Mouse (Mus musculus): ENCODE data around the gene Macrod2.

Gene Macrod2

DNA sequence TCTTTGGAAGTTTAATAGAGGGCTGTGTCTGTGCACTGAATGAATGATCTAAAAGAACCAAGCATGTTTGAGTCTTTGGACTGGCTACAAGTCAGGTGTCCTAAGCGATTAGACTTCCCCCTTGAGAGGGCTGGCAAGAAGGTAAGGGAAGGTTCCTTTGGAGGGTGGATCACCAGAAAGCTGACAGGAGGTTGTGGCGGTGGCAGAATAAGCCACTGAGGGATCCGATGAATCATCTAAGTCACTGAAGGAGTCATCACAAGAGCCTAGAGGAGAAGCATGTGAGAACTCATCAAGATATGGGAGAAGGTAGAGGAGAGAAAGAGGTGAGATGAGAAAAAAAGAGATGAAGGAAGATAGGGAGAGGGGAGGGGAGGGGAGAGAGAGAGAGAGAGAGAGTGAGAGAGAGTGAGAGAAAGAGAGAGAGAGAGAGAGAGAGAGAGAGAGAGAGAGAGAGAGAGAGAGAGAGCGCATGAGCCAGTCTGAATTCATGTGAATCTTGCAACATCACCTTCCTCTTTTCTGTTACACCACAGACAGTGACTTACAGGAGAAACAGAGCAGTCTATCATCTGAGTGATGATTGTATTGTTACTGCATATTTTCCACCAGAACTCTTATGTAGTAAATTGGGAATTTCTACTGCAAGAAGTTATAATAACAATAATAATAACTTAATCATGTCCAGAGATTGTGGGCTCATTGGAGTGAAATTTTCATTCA is 398.9 kb downstream of the Macrod2 start:
- no peak for DNase-seq (ENCODE audit: low spot score in 2 of 2)

DNA sequence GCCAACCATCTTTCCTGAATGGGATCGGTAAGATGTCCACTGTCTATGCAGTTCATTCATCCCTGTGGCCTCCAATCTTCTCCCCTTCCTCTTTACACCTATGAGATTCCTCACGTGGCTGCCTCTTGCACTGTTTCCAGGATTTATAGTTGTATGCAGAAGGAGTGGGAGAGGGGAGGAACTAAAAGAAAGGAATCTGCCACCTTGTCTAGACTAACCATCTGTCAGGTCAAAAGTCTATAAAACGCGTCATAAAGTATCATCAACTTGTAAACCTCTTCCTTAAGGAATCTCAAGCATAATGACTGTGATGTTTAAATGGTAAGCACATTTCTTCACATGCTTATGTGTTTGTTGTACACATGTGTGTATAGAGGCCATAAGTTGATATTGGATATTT is 416.6 kb downstream of the Macrod2 start:
- no peak for DNase-seq (ENCODE audit: low spot score in 2 of 2)

DNA sequence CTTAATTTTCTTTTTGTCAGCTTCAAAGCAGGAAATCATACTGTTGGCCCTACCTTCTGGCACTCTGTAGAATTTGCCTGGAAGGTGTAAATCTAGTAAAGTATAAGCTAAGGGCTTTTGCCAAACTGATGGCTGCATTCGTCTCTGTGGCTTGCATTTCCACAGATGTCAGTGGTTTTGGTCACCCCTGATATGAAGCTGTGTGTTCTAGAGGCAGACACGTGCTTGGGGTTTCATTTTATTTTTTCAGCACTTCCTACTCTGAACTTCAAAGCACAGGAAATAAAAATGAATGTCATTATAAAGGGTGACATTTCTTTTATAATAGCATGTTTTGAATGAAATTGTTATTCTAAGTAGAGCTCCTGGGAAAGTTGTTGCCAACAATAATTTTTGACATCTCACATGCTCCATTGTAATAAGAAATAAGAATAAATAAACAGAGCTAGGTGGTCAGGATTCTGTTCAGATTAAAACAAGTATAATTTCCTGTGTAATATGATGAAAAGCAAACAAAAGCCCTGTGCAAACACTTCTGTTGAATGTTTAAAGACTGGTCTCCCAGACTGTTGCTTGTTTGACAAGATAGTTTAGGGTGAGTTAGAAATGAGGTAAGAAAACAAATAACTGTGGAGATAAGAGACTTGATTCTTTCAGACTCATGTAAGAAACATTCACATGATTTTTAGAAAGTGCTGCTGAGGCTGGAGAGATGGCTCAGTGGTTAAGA is 424.4 kb downstream of the Macrod2 start:
- no peak for DNase-seq (ENCODE audit: low spot score in 2 of 2)

DNA sequence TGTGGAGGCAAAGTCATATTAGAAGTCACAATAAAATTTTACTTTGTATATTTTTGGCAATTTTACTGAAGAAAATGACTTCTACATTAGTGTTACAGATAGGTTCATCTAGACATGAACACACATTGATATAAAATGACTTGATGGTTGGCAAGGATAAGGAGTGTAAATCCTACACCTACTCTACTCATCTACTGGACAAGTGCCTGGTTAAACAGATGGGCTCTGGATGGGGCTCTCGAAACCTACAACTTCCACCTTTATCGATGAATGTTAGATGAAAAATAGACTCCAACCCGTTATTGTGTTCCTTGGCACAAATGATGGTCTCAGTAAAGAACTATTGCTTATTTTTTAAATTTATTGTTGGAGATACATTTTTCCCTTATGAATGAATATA is 427.3 kb downstream of the Macrod2 start:
- DNase-seq (ENCODE audit: low spot score in 2 of 2) = no peak

DNA sequence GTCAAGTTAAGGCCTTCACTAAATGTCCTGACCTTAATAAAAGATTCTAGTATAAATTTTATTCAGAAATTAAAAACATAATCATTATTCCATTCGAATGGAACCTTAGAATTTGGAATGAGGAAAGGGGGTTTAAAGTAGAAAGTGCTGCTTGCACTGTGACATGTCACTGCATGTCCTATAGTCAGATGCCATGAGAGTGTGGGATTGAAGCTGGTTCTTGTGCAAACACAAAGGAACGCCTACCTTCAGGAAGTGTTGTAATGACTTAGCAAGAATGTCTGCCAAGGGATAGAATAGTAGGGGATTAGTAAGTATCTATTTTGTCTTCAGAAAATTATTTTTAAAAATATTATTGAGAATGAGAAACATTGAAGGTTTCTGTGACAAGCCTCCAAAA is 431.1 kb downstream of the Macrod2 start:
- DNase-seq (ENCODE audit: low spot score in 2 of 2) = no peak

DNA sequence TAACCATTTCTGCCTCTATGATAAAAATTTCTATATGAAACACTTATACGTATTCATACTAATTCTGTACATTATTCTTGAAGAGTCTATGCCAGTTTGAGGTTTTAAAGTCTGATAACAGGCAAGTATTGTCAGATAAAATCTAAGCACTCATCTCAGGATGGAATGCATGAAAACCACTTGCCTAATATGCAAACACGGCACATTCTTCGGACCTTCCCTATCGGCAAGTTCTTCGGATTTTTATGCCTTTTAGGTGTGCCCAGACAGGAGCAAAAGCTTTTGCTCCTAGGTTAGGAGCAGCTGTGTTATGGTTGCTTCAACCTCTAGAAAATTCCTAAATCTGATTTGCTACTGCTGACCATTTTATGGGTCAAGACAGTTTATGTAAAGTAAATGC is 433.8 kb downstream of the Macrod2 start:
- no peak for DNase-seq (ENCODE audit: low spot score in 2 of 2)

DNA sequence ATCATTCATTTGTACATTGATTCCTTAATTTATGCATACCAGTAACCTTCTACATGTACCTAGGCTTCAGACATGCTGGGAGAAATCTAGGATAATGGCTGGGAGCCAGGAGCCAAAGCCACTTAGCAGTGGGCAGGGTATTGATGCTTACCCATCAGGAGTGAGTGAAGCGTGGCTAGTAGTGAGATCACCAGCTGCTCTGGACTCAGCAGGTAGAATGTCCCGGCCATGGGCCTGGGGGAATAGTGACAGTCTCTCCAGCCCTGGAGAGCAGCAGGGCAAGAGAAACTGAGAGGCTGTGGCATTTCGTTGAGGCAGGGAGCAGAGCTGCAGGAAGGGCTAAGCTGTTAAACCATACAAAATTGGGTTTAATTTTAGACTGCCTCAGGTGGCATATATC is 435.0 kb downstream of the Macrod2 start:
- no peak for DNase-seq (ENCODE audit: low spot score in 2 of 2)

DNA sequence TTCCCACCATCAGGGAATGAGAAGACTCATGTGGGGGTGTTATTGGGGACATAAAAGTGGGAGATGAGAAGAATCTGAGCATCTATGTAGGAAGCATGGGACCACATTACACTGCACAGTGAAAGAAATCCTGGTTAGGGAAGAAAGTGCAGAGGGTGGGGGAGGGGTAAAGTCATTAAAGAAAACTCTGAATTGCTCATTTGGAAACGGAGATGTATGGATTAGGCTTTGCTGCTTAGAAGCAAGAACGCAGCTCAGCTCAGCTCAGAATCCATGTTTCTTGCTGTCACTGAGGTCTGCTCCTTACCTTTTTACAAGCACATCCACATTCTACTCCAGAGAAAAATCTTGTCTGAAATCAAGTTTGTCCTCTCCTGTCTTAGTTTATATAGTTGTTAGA is 444.3 kb downstream of the Macrod2 start:
- no peak for DNase-seq (ENCODE audit: low spot score in 2 of 2)

DNA sequence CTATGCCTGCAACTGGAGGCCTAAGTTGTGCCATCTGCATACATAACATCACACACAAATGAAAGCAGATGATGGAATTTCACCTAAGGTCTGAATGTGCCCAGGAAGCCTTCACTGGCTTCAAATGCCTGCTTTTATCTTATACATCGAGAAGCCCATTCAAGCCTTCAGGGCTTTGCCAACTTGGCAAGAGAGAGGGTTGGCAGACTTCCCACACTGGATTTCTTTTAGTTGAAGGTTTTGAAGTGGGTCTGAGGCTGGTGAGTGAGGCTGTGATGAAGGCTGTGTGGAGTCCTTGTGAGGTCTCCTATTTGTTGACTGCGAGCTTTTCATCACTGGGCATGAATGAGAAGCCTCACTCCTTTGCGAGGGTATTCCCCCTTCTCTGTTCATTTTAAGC is 444.8 kb downstream of the Macrod2 start:
- peak; percentile 15 to 24 for DNase-seq (ENCODE audit: low spot score in 2 of 2)

DNA sequence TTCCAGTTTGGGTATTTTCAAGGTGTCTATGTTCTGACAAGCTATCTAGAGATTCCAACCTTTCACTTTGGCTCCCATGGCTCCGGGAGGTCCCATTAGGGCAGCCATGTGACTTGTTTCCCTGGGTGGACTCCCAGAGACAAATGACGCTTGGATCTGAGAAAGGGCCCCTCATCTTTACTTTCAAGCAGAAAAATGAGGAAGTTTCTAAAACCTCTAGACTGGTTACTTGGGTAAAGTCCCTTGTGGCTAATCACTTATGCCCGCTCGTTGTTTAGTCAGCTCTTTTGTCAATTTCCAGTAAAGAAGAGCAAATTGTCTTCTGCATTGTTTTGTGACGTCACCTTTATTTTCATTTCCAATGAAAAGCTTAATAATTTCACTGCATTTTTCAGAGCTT is 448.9 kb downstream of the Macrod2 start:
- DNase-seq (ENCODE audit: low spot score in 2 of 2) = no peak

DNA sequence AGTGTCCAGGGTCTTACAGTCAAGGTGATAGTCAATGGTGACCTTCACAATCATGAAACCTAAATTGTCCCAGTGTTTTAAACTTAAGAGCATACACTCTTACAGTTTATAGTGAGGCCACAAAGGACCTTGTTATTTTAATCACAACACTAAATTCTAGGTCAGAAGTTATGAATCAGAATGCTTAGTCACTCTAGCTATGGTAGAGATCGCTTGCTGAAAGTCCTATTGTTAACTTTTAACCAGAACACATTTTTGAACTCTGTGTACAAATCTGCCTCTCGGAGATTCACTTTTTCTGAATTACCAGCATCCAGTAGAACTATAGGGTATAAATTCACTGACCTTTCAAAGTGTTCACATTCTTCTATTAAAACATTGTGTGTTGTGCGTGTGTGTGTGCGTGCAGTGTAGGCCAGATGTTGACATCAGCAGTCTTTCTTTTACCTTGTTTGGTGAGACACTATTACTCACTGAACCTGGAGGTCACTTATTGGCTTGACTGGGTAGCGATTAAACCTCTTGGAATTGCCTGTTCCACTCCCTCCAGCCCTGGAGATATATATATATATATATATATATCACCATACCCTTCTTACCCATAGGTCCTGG is 452.8 kb downstream of the Macrod2 start:
- DNase-seq (ENCODE audit: low spot score in 2 of 2) = no peak

DNA sequence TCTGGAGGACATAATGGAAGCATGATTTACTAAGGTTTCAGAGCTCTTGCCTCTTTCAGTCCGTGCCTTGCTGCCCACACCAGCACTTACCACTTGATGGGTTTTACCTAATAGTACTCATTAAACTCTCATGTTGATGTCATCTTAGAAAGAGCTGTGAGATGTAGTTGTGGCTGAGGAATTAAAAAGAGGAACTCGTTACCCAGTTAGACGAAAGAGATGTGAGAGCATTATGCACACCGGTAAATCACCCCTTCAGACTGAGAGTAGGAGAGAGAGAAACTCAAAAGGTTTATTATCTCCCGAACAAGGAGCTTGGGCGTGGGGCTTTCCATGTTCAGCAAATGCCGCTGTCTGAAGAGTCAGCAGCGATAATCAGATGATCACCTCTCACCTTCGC is 458.4 kb downstream of the Macrod2 start:
- no peak for DNase-seq (ENCODE audit: low spot score in 2 of 2)

DNA sequence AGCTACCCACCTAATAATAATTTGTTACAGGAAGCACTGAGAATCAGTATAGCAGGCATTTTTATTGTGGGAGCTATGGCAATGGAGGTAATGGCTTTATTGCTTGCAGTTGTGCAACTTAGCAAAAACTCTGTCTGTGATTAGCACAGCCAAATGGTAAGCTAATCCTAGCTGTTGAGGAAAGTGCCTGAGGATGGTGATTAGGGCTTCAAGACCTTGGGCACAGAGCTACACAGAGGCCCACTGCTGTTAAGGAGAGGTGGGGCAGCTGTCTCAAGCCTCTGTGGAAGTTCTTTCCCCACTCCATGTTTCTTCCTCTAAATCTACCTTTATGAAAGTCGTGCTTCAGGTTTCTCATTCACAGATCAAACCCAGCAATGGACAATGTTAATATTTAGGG is 466.2 kb downstream of the Macrod2 start:
- DNase-seq (ENCODE audit: low spot score in 2 of 2) = no peak

DNA sequence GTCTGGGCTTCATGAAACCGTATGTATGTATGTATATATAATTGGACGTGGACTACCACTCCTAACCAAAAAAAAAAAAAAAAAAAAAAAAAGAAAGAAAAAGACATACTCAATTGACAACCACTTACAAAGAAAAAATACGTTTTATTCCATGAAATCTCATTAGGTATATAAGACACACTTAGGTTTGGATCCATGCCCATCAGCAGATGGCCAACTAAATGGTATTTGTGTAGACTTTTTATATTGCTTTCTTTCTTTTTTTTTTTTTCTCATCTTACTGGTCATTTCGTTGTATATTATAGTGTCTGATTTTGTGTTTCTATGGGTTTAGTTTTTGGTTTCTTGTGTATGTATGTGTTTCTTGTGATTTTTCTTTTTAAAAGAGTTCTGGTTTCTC is 467.6 kb downstream of the Macrod2 start:
- DNase-seq (ENCODE audit: low spot score in 2 of 2) = no peak

DNA sequence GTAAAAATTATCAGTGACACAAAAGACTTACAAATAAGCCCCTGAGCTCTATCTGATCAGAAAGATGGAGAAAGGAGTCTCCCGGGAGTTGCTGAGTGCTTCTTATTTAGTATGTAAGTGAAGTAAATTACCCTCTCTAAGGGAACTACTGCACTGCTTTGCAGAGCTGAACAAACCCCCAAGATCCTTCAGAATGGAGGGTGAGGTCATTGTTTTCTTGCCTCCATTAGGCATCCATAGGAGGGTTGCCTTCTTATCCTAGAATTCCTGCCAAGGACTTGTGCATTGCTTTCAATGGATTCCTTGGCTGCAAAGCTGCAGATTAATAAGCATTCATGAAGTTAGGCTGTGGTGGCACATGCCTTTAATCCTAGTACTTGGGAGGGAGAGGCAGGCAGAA is 470.5 kb downstream of the Macrod2 start:
- DNase-seq (ENCODE audit: low spot score in 2 of 2) = no peak

DNA sequence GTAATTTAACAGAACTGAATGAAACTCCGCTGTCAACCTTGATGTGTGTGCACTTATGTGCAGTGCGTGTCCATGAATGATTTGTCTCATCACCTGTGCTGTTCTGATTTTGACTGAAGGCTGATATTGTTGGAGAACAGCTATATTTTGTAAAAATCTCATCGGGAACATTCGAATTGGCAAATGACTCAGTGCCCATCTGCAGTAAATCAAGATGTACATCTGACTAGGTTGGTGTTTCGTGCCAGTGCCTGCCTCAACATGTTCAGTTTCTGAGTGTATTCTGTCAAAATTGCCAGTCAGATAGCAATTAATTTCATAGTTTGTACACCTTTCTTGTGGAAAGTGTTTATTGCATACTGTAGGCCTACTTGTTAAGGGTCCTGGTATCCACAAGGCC is 472.0 kb downstream of the Macrod2 start:
- DNase-seq (ENCODE audit: low spot score in 2 of 2) = no peak

DNA sequence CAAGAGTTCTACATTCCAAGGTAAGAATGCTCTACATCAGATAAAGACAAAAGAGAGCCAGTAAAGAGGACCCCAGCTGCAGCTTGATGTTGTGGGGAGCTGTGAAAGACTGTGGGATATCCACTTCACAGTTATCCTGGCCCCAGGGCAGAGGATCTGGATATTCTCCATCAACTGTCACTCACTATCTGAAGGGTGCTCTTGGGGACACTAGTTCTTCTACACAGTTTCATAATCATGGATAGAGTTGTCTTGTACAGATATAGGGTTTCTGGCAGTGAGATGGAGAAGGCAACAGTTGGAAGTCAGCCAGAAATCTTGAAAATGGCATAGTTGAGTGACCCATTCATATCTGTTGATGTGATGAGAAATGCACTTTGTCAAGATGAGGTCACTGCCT is 490.1 kb downstream of the Macrod2 start:
- no peak for DNase-seq (ENCODE audit: low spot score in 2 of 2)

DNA sequence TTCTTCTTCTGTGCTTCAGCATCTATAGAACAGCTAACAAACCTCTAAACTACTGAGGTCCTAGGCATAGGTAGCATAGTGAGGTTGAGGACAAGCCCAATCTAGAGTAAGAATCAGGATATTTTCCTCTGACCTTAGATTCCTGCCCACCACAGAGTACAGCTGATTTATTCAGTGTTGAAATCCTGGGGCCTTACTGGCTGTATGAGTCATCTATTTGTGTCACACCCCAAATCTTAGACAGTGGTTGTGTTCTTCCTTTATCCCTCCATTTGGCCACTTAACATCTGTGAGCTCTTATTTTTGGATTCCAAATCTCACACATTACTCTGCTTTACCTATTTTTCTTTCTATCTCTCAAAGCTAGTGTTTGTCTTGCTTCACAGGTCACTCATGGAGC is 495.6 kb downstream of the Macrod2 start:
- no peak for DNase-seq (ENCODE audit: low spot score in 2 of 2)

DNA sequence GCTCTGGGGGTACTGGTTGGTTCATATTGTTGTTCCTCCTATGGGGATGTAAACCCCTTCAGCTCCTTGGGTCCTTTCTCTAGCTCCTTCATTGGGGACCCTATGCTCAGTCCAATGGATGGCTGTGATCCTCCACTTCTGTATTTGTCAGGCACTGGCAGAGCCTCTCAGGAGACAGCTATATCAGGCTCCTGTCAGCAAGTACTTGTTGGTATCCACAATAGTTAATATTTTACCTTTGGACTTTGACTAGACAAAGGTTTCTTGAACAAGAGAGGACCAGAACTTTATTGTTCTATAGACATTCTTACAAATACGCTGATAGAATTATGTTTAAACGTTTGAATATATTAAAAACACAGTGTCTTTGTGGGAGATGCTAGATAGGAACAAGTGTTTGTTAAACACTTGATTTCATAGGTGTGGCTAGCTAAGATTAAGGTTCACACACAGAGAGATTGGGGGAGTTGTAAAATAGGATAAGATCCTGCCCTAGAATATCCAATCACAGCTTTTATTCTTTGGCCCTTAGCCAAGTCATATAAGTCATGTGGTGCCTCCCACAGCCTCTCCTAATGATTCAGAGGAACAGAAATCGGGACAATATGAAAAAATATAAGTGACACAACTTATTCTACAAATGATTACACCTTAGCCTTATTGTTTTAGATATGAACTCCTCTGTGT is 501.4 kb downstream of the Macrod2 start:
- DNase-seq (ENCODE audit: low spot score in 2 of 2) = no peak

DNA sequence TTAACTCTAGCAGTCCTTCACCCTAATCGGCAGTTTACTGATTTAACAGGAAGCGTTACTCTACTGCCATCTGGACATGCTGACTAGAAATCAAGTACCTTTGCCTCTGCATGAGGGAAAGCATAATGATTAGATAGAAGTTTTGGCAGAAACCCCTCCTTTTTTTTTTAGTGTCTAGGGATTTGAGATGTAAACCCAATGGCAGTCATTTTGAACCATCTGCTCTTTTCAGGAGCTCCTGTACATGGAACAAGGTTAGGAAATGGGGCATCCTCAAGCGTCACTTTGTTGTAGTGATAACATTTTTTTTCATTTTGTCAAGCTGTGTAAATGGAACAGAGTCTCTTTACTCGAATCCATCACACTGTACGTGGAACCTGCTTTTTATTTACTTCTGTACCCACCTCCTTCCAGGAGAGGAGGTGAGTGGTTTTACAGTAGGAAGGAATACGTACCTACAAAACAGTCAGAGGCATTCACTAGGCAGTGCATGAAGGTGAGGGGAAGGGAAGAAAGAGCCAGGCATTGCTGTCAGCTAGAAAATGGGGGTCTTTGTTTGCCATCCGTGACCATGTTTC is 503.4 kb downstream of the Macrod2 start:
- DNase-seq (ENCODE audit: low spot score in 2 of 2) = no peak

DNA sequence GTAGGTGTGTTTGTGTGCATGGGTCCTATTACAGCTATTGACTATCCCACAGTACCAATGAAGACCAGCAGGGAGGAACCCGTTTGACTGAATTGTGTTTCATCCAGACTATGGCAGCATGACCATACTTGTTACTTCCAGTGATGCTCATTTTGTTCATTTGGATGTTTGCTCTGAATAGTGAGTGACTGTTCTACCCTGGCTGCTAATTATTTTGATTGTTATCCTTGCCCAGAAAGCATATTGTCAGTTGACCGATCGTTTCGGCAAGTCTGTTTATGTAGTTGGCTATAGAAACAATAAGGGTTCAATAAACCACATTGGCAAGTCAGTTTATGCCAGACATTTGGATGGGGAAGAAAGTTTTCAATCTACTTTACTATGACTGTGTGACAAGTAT is 510.2 kb downstream of the Macrod2 start:
- DNase-seq (ENCODE audit: low spot score in 2 of 2) = no peak

DNA sequence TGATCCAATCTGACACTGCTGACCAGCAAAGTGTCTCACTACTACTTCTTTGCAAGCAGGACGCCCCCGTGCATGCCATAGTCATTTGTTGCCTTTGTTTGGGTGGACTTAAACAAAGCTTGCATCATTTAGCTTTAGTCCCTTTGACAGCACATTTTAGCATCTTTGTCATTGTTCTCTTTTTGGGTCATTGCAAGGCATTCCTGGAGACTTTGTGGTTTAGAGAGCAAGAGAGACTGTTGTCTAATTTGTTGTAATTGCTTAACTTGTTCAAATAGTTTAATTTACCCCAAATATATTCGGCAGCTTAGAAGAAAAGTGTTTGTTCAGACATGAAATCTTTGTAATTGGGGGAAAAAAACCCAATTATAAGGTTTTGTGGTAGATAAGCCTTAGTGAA is 511.0 kb downstream of the Macrod2 start:
- DNase-seq (ENCODE audit: low spot score in 2 of 2) = no peak

Measured in frontal cortex, postnatal 25 days (tissue).